Mouse (Mus musculus) MEL (cell line): Measurements from ENCODE around the gene Ppp6r3.

ENCODE experiments used
- CHD1 ChIP-seq: IDR thresholded peaks from 2 replicates; pipeline ENCODE4 v1.6.1; 2012; ENCODE audit warnings: low read depth, mild to moderate bottlenecking, inconsistent platforms, low read length, improper control_type of control experiment
- CHD2 ChIP-seq: IDR thresholded peaks from 2 replicates; pipeline ENCODE4 v1.6.1; 2011; ENCODE audit warnings: low read length, improper control_type of control experiment
- CTCF ChIP-seq, 3 experiments: IDR thresholded peaks in 2 of 3; conservative IDR thresholded peaks in 1 of 3; 2 replicates each; pipeline ENCODE4 v1.5.1; 2011 to 2012; ENCODE audit warnings: low read length in 3 of 3, low read depth in 2 of 3, mild to moderate bottlenecking in 2 of 3, improper control_type of control experiment in 1 of 3, inconsistent platforms in 1 of 3, mixed read lengths in 1 of 3, moderate library complexity in 1 of 3; ENCODE audit not compliant: control insufficient read depth in 1 of 3, insufficient read depth in 1 of 3, poor library complexity in 1 of 3, severe bottlenecking in 1 of 3
- EP300 ChIP-seq, 2 experiments: IDR thresholded peaks; 2 replicates each; pipeline ENCODE4 v1.6.1; 2011; ENCODE audit warnings: improper control_type of control experiment in 2 of 2, low read length in 2 of 2, low read depth in 1 of 2, mild to moderate bottlenecking in 1 of 2
- GATA1 ChIP-seq: IDR thresholded peaks from 2 replicates; pipeline ENCODE4 v1.6.1; 2011; ENCODE audit warnings: low read depth, low read length, improper control_type of control experiment
- POLR2A ChIP-seq, 2 experiments: IDR thresholded peaks; 2 replicates each; pipeline ENCODE4 v1.6.1; 2011 to 2012; ENCODE audit warnings: low read length in 2 of 2, mild to moderate bottlenecking in 2 of 2, control low read depth in 1 of 2, improper control_type of control experiment in 1 of 2, low read depth in 1 of 2, moderate library complexity in 1 of 2; ENCODE audit not compliant: control insufficient read depth in 1 of 2, insufficient read depth in 1 of 2, poor library complexity in 1 of 2
- SIN3A ChIP-seq: IDR thresholded peaks from 2 replicates; pipeline ENCODE4 v1.6.1; 2012; ENCODE audit warnings: low read length, improper control_type of control experiment, inconsistent platforms

DNA sequence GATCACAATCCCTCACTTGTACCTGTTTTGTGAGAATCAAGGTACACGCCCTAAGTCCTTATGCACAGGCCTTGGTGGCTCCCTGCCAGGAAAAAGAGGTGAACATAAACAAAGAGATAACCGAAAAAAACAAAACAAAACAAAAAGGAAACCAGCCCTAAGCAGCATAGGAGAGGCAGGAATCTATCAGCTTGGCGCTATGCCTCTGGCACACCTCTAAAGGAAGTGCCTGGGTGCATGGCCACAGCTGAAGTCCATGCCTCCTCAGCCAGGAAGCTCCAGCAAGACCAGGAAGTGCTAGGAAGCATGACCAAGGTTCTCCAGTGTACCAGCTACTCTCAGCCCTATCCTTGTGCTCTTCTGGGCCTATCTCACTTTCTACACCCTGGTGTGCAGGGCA is 126.3 kb downstream of the Ppp6r3 start:
- TF ChIP-seq POLR2A (IDR thresholded peaks at IDR 0.05; ENCODE audit: control insufficient read depth in 1 of 2, insufficient read depth in 1 of 2, low read depth in 1 of 2, low read length in 2 of 2, poor library complexity in 1 of 2) (no peak), SIN3A (no peak), EP300 (IDR thresholded peaks at IDR 0.05; ENCODE audit: low read depth in 1 of 2, low read length in 2 of 2) (no peak), CHD1 (no peak), CTCF (IDR thresholded peaks at IDR 0.05 in 2 of 3, conservative IDR thresholded peaks at IDR 0.05 in 1 of 3; ENCODE audit: control insufficient read depth in 1 of 3, insufficient read depth in 1 of 3, low read depth in 2 of 3, low read length in 3 of 3, poor library complexity in 1 of 3, severe bottlenecking in 1 of 3) (no peak), GATA1 (no peak), CHD2 (no peak)
